Mouse (Mus musculus) right cerebral cortex, postnatal 25 days (tissue): ENCODE data around the gene Cdh4.

Experiments
- DNase-seq: peaks from one replicate; pipeline ENCODE4 v3.0.0; 2022

Cdh4 gene

DNA sequence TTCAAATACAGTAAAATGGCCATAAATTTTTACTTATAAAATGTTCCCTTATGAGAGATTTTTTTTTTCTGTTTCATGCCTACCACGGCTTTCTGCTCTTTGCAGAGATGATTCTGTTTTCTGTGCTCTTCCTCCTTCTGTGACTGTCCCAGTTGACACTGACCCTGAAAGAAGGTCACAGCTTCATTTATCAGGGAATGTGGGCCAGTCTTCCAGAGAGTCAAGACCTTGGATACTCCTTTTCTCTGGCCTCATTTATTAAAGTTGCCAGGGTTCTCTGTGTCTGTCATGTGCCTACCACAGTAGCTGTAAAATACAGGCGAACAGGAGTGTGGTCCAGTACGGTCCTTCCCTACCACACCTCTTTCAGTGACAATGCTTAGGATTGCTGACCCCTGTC, 162.5 kb downstream of the Cdh4 start:
- DNase-seq = no peak

DNA sequence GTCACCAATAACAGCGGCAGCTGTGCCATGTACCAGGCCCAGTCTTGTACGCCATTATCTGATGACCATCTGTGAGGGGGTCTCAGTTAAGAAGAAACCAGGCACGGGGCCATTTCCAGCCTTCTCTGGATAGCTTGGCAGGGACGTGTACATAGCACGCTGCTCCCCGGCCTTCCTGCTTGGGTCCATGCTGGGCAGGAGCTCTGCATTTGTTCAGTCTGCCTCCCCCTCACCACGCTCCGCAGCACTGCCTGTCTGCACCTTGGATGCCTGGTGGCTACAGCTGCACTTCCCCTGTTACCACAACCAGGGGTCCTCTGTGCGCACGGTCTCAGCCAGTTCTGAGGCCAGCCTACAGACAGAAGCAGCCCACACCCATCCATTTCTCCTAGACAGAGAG, 163.0 kb downstream of the Cdh4 start:
- no peak for DNase-seq

DNA sequence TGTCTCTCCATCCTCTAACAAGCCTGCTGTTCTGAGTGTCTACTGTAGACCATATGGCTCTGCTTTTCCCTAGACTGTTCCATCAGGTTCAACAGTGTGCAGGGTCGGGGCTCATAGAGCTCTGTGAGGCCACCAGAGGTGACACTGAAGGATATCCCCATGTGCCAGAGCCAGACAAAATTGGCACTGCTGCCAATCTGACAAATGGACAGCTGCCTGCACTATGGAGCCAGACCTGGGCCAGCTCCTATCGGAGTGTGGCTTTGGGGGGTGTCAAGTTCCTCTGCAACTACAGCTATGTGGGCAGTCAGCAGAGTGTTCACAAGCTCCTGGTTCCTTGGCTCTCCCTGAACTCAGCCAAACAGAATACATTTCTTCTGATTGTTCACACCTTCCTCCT, 164.1 kb downstream of the Cdh4 start:
- DNase-seq = no peak

- DNase-seq = no peak
Observed at GRCm38 (mm10) chr2:179615906-179616305, 173.7 kb downstream of the Cdh4 start.

DNA sequence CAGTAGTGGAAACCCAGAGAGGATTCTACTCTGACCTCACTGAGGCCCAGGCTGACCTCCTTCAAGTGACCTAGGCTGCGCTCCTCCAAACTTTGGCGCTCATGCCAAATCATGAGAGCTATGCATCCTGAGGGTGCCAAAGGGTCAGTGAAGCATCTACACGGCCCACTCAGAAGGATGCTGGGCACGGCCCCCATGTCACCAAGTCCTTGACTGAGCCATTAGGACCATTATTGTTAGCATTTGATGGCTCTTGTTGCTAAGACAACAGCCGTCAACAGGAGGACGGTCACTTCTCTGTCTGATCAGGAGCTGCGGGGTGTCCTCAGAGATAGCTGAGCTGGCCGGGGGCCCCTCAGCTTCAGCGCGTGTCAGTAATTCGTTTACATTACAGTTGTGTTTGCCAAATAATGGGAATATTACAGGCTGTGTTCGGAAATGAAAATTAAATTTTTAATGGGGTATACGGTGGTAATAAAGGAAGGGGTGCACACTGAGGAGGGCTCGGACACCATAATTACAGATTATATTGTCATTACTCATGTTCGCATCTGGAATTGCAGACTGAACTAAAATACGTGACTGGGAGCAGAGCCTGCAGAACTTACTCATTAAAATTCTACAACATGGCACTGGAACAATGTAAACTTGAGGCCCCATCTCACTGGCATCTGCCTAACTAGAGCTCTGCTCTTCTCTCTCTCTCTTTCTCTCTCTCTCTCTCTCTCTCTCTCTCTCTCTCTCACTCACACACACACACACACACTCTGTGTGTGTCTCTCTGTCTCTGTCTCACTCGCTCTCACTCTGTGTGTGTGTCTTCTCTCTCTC, 181.6 kb downstream of the Cdh4 start:
- DNase-seq = no peak

DNA sequence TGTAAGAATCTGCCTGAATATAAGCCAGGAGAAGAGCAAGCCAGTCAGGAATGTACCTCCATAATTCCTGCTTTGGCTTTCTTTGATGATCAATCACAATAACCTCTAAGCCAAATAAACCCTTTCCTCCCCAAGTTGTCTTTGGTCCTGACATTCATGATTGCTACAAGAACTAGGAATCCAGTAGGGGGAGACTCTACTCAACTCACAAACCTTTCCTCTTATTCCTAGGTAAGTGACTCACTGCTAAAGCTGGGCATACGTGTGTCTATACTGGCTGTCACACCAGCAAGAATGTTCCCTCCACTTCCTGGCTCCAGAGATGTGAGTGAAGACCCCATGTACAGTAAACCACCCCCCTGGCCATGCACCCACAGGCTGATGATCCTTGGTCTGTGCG, 185.3 kb downstream of the Cdh4 start:
- no peak for DNase-seq

GRCm38 (mm10) chr2:179630720-179631119, 188.5 kb downstream of the Cdh4 start:
- DNase-seq = no peak

DNA sequence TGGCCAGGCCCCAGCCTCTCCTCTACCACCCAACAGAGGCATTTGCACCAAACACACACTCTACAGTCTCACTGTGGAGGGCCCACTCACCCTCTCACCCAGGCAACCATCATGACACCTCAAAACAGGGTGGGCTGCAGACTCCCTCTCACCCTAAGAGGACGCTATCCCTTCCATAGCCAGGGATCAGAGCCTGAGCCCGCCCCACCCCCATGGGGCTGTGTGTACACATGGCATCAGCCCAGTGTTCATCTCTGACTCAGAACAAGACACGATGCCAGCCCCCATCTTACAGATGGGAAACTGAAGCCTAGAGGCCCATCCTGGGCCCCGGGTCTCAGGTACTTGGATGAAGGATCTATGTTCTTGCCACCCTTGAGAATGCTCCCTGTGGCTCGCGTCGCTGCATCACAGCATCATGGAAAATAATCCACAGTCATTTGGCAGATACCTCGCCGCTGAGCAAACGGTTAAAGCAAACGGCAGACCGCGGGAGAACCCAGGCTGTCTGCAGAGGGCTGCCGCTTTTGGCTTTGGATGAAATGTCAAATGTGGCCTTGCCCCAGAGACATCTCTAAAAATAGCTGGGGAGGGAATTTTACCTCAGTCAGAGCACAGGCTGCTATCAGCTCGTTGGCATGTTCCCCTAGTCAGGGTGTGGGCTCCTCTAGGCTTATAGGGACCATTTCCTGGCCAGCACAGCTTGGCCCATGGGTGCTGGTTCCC, 198.5 kb downstream of the Cdh4 start:
- DNase-seq = no peak

GRCm38 (mm10) chr2:179648573-179649263, 206.5 kb downstream of the Cdh4 start:
- DNase-seq = no peak

DNA sequence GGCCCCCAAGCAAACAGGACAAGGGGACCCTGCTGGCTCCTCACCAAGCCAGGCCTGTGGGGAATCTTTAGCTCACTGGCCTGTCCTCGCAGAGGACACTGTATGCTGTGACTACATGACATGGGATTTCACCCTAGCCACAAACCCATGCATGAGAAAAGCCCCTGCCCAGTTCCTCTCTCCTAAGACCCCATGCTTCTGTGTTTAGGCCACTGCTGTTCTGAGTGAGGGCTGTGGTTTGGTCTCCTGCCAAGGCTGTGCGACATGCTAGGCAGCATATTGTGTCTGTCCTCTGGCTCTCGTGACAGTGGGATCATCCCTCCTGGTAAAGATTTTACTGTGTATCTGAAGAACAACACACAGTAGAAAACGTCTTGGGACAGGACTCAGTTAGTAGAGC, 207.1 kb downstream of the Cdh4 start:
- DNase-seq = no peak

- DNase-seq = no peak
Observed at GRCm38 (mm10) chr2:179650168-179650567, 207.9 kb downstream of the Cdh4 start.

- no peak for DNase-seq
Observed at GRCm38 (mm10) chr2:179655506-179655905, 213.3 kb downstream of the Cdh4 start.

- no peak for DNase-seq
Observed at GRCm38 (mm10) chr2:179659254-179659653, 217.0 kb downstream of the Cdh4 start.

DNA sequence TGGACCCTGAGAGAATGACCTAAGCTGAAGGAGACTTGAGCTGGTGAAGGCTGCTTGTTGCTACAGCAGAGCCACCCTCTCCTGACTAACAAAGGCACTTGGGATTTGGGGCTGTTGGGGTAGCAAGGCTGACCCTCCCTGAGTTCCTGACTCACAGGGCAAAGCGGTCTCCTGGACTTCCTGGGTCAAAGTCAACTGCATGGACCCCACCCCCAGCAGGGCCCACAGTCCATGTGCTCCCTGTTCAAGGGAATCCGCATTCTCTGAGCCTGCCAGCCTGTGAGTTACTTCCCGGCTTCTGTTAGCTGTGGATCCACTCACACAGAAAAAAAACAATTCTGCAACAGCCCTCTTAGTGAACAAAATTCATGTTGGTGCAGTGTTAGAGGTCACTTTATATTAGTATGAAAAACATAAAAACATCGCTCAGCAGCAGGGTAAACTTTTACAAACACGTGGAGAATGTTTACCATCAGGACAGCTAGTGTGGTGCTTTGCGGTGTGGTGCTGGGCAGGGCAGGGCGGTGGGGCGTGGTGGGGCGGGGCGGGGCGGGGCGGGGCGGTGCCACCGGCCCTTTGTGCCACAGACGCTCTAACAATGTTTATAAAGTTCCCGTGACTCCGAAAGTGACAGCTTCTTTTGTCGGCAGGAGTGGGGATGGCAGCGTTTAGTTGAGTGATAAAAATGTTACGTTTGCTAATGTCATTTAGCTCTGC, 219.9 kb downstream of the Cdh4 start:
- DNase-seq = no peak

DNA sequence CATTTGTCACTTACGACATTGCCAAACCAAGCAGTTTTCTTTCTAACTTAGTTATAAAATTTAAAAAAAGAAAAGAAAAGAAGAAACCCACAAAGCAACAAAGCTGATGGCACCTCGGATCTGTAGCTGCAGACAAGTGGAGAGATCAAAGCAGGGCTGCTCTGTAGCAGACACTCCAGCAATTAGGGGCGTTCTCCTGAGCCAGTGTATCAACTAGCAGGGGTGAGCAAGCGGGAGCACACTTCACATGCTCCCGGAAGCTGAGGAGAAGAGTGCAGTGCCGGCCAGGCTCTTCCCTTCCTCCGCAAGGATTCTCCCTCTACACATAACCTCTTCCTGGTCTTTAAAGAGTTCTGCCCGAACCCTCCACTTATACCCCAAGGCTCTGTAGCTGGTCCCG, 220.5 kb downstream of the Cdh4 start:
- no peak for DNase-seq

DNA sequence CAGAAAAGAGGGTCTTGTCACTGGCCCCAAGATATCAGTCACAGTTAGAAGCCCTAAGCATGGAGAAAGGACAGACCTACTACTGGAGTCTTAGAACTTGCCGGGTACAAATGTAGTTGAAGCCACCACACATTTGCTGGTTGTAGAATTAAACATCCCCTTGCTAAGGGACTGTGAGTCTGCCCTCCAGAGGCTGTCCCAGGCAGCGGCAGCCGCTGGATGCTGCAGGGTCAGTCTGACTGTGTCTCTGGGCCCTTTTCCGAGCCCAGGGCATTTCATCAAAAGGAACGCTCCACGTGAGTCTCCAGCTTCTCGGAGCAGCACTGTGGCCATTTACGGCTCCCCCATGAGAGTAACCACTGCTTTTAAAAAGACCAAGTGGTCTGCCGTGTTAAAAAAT, 221.4 kb downstream of the Cdh4 start:
- no peak for DNase-seq

DNA sequence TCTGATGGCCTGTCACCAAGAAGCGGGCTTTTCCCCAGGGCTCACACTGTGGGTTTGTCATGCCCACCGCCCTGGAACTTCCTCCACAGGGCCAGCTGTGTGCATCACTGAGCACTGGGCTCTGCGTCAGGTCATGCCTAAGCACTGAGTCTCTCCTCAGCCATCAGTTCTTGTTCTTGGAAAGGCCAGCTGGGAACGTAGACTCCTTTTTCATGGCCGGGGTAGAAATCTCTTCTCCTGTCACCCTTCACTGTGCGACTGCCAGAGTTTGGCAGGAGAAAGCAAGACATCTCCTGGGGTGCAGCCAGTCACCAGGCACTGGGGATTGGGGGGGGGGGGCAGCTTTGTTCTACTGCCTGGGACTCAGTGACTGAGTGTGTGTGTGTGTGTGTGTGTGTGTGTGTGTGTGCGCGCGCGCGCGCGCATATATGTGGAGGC, 222.0 kb downstream of the Cdh4 start:
- DNase-seq = no peak

DNA sequence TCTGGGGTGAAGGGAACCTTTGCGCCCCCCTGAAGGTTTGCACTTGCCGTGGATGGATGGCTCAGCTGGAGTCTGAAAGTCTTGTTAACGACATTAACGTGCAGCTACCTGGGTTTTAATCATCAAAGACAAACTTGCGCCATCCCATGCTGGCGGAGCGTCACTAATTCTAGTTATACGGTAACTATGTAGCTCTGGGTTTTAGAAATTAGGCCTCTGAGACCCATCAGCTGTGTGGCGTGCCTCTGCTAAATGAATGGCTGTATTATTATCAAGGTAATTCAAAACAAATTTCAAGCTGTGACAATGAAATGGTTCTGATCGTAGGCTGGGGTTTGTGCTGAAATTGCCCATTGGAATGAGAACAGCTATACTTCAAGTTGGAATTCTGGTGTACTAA, 228.5 kb downstream of the Cdh4 start:
- no peak for DNase-seq

DNA sequence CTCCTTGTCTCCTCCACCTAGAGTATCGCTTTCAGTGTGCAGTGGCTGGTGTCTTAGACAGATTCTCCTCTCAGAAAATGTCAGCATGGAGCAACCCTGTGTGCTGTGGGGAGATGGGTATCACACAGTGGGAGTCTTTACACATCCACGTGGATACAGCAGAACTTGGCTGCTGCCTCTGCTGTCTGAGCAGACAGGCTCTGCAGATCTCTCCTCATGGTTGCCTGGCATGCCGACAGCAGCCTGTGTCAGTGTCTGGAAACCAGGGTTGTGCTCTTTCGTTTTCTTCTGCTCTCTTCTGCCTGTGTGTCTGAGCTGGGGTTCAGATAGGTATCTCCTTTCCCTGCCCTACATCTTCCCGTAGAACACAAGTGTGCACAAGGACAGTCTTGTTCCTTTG, 237.6 kb downstream of the Cdh4 start:
- peak; percentile 13 for DNase-seq

GRCm38 (mm10) chr2:179681386-179681785, 239.2 kb downstream of the Cdh4 start:
- peak; percentile 28 for DNase-seq

- DNase-seq = no peak
Observed at GRCm38 (mm10) chr2:179687243-179687681, 245.0 kb downstream of the Cdh4 start.

- DNase-seq = peak; percentile 63
Observed at GRCm38 (mm10) chr2:179688976-179689375, 246.7 kb downstream of the Cdh4 start.

DNA sequence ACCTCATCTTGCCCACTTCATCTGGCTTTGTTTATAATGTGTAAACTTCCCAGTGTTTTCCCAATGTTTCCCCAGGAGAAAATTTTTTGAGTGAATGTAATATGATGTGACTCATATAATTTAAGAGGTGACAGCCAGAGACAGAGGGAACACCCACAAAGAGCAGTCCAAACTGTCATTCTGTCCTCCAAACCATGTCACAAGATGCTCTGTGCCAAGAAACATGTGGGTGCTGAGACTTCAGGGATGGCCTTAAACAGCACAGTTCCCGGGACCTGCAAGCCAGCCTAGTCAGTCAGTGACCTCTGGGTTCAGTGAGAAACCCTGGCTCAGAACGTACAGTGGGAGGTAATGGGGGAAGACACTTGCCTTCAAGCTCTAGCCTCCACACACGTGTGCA, 247.5 kb downstream of the Cdh4 start:
- DNase-seq = no peak
